Mouse (Mus musculus) adrenal gland, adult 18-20 months (tissue): ENCODE measurements around the gene Ppm1h. TPM values are rescaled to one million over a fixed set of nuclear protein-coding genes. Genes with fewer than 3 reads are reported as not detected.

Source experiments
- DNase-seq, 2 experiments: peaks; one replicate each; pipeline ENCODE4 v3.0.0; 2021 to 2022; ENCODE audit warnings: low spot score in 2 of 2
- total RNA-seq, 2 experiments: library from RNA; stranded (reverse); gene quantifications; 1 replicate in 1 of 2; 2 replicates in 1 of 2; pipeline ENCODE4 v1.2.3; 2021

The Ppm1h gene
- total RNA-seq, 2 experiments from 2014 or later, result 12.9 to 22.6 TPM

DNA sequence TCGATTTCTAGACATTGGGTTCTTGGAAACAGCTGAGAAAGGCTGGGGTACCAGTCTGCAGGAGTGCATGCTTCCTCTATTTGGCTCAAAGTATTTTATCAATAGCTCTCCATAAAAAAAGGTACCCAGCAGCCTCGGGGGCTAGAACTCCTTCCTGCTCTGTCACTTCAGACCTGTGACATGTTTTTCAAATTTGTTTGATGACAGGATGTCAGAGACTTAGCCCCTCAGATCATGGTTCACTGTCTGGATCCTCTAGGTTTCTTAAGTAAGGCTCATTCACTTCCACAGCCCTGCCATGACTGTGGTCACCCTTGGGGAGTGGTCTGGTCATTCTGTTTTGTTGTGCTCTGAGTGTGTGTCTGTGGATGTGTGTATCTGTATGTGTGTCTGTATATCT, 63.6 kb downstream of the Ppm1h start:
- no peak for DNase-seq

GRCm38 (mm10) chr10:122743361-122743760, 64.8 kb downstream of the Ppm1h start:
- DNase-seq, result no peak

GRCm38 (mm10) chr10:122744970-122745369, 66.4 kb downstream of the Ppm1h start:
- no peak for DNase-seq

GRCm38 (mm10) chr10:122746211-122746610, 67.6 kb downstream of the Ppm1h start:
- no peak for DNase-seq

GRCm38 (mm10) chr10:122747151-122747925, 68.8 kb downstream of the Ppm1h start:
- DNase-seq, result no peak

DNA sequence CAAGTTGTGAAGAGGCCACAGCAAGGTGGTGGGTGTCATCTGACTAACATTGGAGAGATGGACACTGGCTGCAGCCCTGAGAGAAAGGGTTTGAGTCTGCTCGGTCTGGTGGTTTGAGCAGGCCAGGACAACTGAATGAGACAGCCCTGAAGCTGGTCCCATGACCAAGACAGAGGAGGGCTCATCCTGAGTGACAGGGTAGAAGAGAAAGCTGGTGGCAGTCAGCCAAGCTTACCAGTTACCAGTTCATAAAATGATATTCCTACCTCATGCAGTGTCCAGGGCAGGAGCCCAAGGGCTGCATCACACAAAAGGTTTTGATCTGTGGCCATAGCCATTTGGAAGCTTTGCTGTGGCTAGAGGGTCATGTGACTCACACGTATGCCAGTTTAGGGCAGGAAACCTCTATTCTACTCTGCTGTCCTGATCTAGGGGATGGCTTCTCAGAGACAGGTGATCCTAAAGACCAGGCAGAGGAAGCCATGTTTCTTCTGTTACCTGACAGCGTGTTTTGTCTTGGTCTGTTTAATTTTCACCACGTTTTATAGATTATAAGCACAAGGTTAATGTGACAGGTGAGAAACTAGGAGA, 69.9 kb downstream of the Ppm1h start:
- DNase-seq, result no peak

DNA sequence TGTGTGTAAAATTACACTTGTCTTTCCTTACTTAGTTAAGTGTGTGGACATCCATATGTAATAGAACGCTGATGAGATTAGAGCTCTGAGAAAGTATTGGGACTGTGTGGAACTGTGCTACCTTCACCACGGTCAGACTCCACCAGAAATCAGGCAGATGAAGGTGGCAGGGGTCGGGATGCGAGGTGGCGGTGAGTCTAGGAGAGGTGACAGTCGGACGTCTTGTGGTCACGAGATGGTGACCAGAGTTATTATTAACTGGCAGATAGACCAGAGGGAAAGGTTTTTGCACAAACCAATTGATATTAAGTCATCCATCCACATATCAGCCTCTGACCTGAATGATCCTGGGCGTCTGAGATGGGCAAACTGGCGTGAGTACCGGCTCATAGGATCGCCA, 70.5 kb downstream of the Ppm1h start:
- DNase-seq, result no peak

DNA sequence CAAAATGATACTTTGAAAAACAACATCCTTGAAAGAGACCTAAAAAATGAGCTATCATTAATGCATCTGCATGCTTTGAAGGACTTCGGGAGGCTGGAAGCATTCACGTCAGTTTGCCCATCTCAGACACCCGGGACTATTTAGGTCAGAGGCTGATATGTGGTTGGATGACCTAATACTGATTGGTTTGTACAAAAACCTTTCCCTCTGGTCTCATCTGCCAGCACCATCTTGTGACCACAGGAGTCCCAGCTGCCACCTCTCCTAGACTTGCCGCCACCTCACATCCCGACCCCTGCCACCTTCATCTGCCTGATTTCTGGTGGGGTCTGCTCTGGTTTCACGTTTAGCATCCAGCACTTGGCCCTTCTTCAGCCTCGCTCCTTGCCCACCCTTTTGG, 71.3 kb downstream of the Ppm1h start:
- DNase-seq, result no peak

DNA sequence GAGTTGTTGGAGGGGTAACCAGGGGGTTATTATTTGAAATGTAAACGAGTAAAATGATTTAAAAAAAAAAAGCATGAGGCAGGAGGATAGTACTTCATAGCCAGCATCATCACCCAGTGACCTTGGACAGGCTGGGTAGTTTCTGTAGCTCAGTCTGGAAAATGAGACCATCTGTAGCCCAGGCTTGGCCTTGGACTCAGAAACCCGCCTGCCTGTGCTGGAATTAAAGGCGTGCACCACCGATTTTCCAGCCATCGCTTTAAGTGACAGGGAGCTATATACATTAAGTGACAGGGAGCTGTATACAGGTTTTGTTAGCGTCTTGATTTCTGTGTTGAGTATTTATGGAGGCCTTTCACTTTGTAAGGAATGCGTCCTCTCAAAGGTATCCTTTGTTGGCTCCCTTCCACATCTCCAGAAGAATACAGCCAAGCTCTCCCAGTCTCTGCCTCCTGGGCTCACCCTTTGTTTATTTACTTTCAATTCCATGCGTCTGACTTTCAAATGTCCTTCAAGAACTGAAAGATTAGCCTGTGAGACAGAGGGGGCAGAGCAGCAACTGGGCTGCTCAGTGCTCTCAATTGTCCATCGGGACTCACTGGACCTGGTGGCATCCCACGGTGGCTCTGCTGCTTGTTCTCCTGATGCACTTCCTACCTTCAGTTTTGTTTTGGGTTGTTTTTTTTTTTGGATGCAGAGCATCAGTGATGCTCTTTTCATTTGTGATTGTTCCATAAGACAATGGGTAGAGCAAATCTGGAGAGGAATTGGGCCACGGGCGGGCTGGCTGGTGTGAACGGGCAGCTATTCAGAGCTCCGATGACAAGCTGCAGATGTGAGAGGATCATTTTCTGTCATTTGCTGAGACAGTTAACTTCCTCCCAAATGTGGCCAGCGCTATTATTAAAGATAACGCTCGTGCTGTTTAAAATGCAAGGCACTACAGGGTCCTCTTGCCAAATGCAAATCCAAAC, 74.7 kb downstream of the Ppm1h start:
- no peak for DNase-seq

DNA sequence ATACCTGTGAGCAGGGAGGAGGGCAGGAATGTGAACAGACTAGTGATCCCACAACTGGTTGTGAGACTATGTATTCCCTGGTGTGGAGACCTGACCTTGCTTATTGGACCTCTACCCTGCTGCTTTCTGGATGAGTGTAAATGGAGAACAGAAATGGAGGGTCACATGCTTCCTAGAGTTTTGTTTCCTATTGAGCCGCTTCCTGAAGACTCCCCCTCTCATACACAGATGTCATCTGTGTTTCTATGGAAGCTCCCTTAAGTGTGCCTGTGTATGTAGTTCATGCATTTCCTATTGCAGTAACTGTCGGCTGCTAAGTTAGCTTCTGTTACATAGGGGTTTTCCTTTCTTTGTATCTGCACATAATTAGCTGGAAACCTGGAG, 75.4 kb downstream of the Ppm1h start:
- no peak for DNase-seq

DNA sequence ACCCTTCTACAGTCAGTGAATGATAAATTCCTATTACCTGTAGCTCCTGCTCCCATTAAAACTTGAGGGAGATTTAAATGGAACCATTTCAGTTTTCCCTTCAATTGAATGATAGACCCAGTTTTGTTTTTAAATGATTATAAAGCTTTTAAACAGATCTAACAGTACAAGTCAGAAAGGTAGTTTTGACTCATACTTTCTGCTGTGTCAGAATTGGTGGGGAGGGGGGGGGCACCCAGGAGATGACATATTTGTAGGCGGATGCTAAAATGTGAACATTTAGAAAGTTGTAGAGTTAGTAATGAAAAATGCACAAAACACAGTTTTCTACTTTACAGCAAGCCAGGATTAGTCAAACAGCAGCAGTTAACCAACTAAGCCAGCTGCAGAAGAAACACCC, 76.4 kb downstream of the Ppm1h start:
- DNase-seq, result no peak

GRCm38 (mm10) chr10:122756879-122757530, 78.4 kb downstream of the Ppm1h start:
- DNase-seq, result no peak

- no peak for DNase-seq
Measured at GRCm38 (mm10) chr10:122757727-122758126, 79.2 kb downstream of the Ppm1h start.

DNA sequence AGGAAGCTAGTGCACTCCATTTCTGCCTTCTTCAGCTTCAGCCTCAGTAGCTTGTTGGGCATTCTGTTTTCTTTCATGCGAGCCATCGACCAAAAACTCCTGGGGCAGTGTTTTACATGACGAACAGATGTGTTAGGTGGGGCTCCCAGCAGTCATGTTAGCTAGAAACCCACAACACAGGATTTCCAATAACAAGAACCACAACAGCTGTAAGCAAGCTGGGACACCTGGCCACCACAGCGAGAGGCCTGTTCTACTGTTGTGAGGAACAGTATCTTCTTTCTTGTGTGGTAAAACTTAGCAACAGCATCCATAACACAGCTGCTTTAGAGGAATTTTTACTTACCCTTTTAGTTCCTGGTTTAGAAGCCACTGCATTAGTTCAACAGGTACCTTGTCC, 79.8 kb downstream of the Ppm1h start:
- DNase-seq, result no peak

DNA sequence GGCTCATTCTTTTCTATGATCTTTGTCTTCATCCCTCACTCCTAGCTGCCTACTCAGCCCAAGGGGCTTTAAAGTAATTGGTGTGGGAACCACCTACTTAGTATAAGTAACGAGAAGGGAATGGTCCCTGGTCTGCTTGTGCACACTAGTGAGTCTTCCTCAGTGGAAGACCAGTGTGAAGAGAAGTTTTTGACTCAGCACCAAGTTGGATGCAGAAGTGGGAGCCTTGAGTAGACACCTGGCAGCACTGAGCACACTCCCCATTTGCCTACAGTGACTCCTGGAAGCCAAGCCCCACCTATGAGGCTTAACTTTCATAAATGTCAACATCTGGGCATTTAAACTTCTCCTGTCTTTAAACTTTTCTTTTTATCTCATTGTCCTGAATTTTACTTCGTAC, 81.2 kb downstream of the Ppm1h start:
- no peak for DNase-seq

- no peak for DNase-seq
Measured at GRCm38 (mm10) chr10:122760469-122761307, 82.1 kb downstream of the Ppm1h start.

DNA sequence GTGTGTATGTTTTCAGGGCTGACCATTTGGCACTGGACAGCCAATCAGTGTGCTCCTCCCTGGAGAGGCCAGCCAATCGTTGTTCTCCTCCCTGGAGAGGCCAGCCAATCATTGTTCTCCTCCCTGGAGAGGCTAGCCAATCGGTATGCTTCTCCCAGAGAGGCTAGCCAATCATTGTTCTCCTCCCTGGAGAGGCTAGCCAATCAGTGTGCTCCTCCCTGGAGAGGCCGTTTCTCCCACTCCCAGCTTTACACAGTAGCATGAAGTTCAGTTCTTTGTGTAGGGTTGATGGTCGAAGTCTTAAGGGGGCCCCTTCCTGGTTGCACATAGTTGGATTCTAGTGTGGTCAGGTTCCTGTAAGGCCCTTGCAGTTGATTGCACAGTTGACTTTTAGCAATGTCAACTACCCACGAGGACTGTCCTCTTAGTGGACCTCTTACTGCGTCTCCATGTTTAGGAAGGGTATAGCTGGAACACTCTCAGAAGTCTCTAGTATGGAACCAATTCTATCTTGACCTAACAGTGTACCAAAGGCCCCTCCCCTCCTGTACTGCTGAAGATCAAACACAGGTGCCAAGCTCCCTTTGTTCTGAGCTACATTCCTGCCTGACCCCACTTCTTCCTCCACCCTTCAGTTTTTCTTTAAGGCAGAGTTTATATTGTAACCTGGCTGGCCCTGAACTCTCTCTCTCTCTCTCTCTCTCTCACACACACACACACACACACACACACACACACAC, 84.4 kb downstream of the Ppm1h start:
- DNase-seq, result no peak

GRCm38 (mm10) chr10:122763596-122763995, 85.0 kb downstream of the Ppm1h start:
- no peak for DNase-seq

DNA sequence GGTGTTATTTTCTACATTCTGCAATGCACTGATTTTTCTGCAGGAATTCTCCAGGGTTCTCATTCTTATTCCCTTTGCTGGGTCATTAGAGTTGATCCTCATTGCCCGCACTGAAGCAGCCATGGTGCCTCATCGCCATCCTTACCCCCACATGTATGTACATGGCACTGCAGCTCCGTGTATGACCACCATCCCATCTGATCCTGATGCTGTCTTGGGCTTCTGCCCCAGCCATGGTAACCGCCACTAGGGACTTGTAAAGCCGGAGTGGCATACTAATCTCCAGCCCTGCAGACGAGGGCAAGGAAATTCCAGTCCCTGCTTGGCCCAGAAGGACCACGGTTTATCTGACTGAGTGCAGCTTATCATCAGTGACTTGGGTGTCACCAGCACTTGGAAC, 86.1 kb downstream of the Ppm1h start:
- no peak for DNase-seq

GRCm38 (mm10) chr10:122765521-122765920, 87.0 kb downstream of the Ppm1h start:
- no peak for DNase-seq
